Mouse (Mus musculus) cerebellum, adult 2 months (tissue): ENCODE data around the gene Srpk3.
"Not testable (repeated sequence)": the region's sequence is repeated elsewhere in the genome, so short reads cannot be mapped to it uniquely, and the experiment has no call there.

ENCODE experiments used
- CTCF ChIP-seq: fragments of 200-500 bp; IDR thresholded peaks from 2 replicates; pipeline ENCODE4 v1.5.1; 2011; ENCODE audit warnings: low read depth, mild to moderate bottlenecking, control low read depth, low read length, moderate library complexity, borderline replicate concordance; ENCODE audit not compliant: insufficient read depth
- POLR2A ChIP-seq: fragments of 200-500 bp; IDR thresholded peaks from 2 replicates; pipeline ENCODE4 v1.6.1; 2011; ENCODE audit warnings: low read length, control low read depth, borderline replicate concordance; ENCODE audit not compliant: insufficient read depth

GRCm38 (mm10) chrX:73739841-73740240 lies 34.4 kb upstream of the Srpk3 start:
- TF ChIP-seq POLR2A, CTCF: not testable (repeated sequence)
